In the genomic region with DNA sequence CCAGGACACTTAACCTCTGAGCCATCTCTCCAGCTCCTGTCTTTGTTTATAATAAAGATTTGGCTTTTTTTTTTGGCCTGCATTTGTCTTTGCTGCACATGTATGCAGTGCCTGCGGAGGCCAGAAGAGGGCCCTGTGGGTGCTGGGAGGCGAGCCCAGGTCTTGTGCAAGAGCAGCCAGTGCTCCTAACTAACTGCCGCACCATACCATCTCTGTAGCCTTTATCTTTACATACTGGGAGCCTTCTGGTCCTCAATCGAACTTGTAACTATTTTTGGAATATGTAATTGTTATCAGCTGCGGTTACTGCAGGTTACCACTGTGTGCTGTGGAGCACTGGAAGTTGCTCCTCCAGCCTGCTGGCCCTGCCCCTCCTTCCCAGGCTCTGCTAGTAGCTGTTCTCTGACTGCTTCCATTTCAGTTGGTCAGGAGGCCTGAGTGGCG, we compare ENCODE assay signal across 9 mouse cellular contexts. TPM values are rescaled to one million over a fixed set of nuclear protein-coding genes. Genes with fewer than 3 reads are reported as not detected.
DNase-seq lines count a peak whose midpoint lies in the region; ATAC-seq lines count a peak whose summit lies in the region.
"Had no signal": no experiment of that assay in that cellular context is flagged by ENCODE, and none has a peak within 500 bp of the region (broad histone marks: within the 10 kb centered on the region; RNA-seq: fewer than 3 reads in every experiment).

No protein-coding gene starts in this region.

- no peak overlapping the region for H3K4me3 ChIP-seq in heart, embryonic 11.5 days (ENCODE audit: low read depth, low read length)
- no peak overlapping the region for H3K4me3 ChIP-seq in liver, embryonic 11.5 days (ENCODE audit: low read depth, low read length)

- peaks cover 9% of the 10 kb centered on the region for H3K36me3 ChIP-seq in heart, embryonic 11.5 days (ENCODE audit: control insufficient read depth, insufficient read depth, low read length)
- peaks cover 20% of the 10 kb centered on the region for H3K36me3 ChIP-seq in liver, embryonic 11.5 days (ENCODE audit: control insufficient read depth, insufficient read depth, low read length)

- ATAC-seq in heart, embryonic 11.5 days (replicated peaks; ENCODE audit: insufficient number of reproducible peaks, low FRiP score, low TSS enrichment), result no peak
- ATAC-seq in liver, embryonic 11.5 days (replicated peaks; ENCODE audit: low FRiP score), result peak; percentile 65

- H3K9me3 ChIP-seq in heart, embryonic 11.5 days (replicated peaks; ENCODE audit: control insufficient read depth, low read length), result no peaks in the 10 kb centered on the region
- no peaks in the 10 kb centered on the region for H3K9me3 ChIP-seq in liver, embryonic 11.5 days (ENCODE audit: control insufficient read depth, low read length)

- no peak overlapping the region for H3K27ac ChIP-seq in heart, embryonic 11.5 days (ENCODE audit: low read depth, low read length)
- H3K27ac ChIP-seq in liver, embryonic 11.5 days (ENCODE audit: low read depth, low read length), result peak overlapping the region; percentile 48; the same call in 1 of the 2 replicates

- intact Hi-C loops in left cerebral cortex, postnatal 14 days (cut with DNase I), result no loop called here

- no peaks in the 10 kb centered on the region for H3K27me3 ChIP-seq in heart, embryonic 11.5 days (ENCODE audit: control insufficient read depth, insufficient read depth, low read length)
- no peaks in the 10 kb centered on the region for H3K27me3 ChIP-seq in liver, embryonic 11.5 days (replicated peaks; ENCODE audit: control insufficient read depth, insufficient read depth, low read length)

- DNase-seq in left cerebral cortex, postnatal 14 days (ENCODE audit: low spot score in 2 of 2), result peak; percentile 38 to 50
- no peak for DNase-seq in left cerebral cortex, adult 8-10 months (ENCODE audit: low spot score in 2 of 2)
- peak; percentile 48 for DNase-seq in Muller cell, postnatal 12 days (ENCODE audit: inconsistent ontology term)
- DNase-seq in cerebellum, postnatal 14 days, result peak; percentile 58 to 82
- peak; percentile 72 for DNase-seq in liver, embryonic 11.5 days (ENCODE audit: low spot score)
- peak; percentile 47 to 78 for DNase-seq in spleen, postnatal 10 days (ENCODE audit: low spot score in 2 of 2)
- DNase-seq in left cerebral cortex, adult 11 months (ENCODE audit: low spot score), result no peak

- peaks cover 46% of the 10 kb centered on the region for H3K4me1 ChIP-seq in heart, embryonic 11.5 days (ENCODE audit: control insufficient read depth, insufficient read depth, low read length)
- H3K4me1 ChIP-seq in liver, embryonic 11.5 days (replicated peaks; ENCODE audit: control insufficient read depth, insufficient read depth, low read length), result peaks cover 38% of the 10 kb centered on the region

- H3K4me2 ChIP-seq in heart, embryonic 11.5 days, result peak overlapping the region; percentile 32
- peak overlapping the region; percentile 39 for H3K4me2 ChIP-seq in liver, embryonic 11.5 days

- no peak overlapping the region for H3K9ac ChIP-seq in heart, embryonic 11.5 days (ENCODE audit: low read depth, low read length)
- H3K9ac ChIP-seq in liver, embryonic 11.5 days (ENCODE audit: low read depth, low read length), result no peak overlapping the region

- 31% methylated on average over 6 of the region's 6 CpGs for WGBS in heart, embryonic 11.5 days (ENCODE audit: insufficient replicate concordance)
- 37% methylated on average over 6 of the region's 6 CpGs for WGBS in liver, embryonic 11.5 days

RNA-seq across cellular contexts. Expression of a gene that starts 3.9 kb away (rescaled TPM):
- 1 to 10 TPM; 4.9 to 5.5 TPM for total RNA-seq in left cerebral cortex, postnatal 14 days (2021)
- total RNA-seq in left cerebral cortex, adult 8-10 months (2022), result 1 to 10 TPM; 2.1 to 3.7 (median 3.2) TPM
- polyA plus RNA-seq in heart, embryonic 11.5 days (2014; fragmentation: Nextera tagmentation; extraction: Ambion mirVana), result 26.3 and 37.0 TPM in 2 replicates
- 41.8 and 47.1 TPM in 2 replicates for polyA plus RNA-seq in liver, embryonic 11.5 days (2014; fragmentation: Nextera tagmentation; extraction: Ambion mirVana)

RNA-seq across cellular contexts. Expression of a gene that starts 6.1 kb away (rescaled TPM):
- total RNA-seq in left cerebral cortex, postnatal 14 days (2021), result 1 to 10 TPM; 5.5 to 5.8 TPM
- 1 to 10 TPM; 4.7 to 9.3 (median 5.9) TPM for total RNA-seq in left cerebral cortex, adult 8-10 months (2022)
- polyA plus RNA-seq in heart, embryonic 11.5 days (2014; fragmentation: Nextera tagmentation; extraction: Ambion mirVana), result 8.7 and 12.8 TPM in 2 replicates
- 13.1 and 13.4 TPM in 2 replicates for polyA plus RNA-seq in liver, embryonic 11.5 days (2014; fragmentation: Nextera tagmentation; extraction: Ambion mirVana)

RNA-seq across cellular contexts. Expression of a gene that starts 12.2 kb away (rescaled TPM):
- 1 to 10 TPM; 3.8 to 4.7 TPM for total RNA-seq in left cerebral cortex, postnatal 14 days (2021)
- 1 to 10 TPM; 5.5 to 7.8 (median 6.4) TPM for total RNA-seq in left cerebral cortex, adult 8-10 months (2022)
- polyA plus RNA-seq in heart, embryonic 11.5 days (2014; fragmentation: Nextera tagmentation; extraction: Ambion mirVana), result 7.6 and 8.0 TPM in 2 replicates
- polyA plus RNA-seq in liver, embryonic 11.5 days (2014; fragmentation: Nextera tagmentation; extraction: Ambion mirVana), result 0.86 and 1.2 TPM in 2 replicates

RNA-seq across cellular contexts. Expression of a gene that starts 42.7 kb away (rescaled TPM):
- 100 to 1,000 TPM; 191 to 211 TPM for total RNA-seq in left cerebral cortex, postnatal 14 days (2021)
- 100 to 1,000 TPM; 160 to 171 (median 163) TPM for total RNA-seq in left cerebral cortex, adult 8-10 months (2022)
- 0.24 TPM in 1 of 2 replicates, not detected in the other for polyA plus RNA-seq in heart, embryonic 11.5 days (2014; fragmentation: Nextera tagmentation; extraction: Ambion mirVana)
- polyA plus RNA-seq in liver, embryonic 11.5 days (2014; fragmentation: Nextera tagmentation; extraction: Ambion mirVana), result not detected in 2 replicates
- polyA plus RNA-seq: erythroblast, embryonic 14.5 days had no signal

Comparison
In these comparisons a context has a peak if more than half of its experiments do, and no peak if none do; other contexts are left out.
1. DNase-seq: peak in left cerebral cortex, postnatal 14 days (2 of 2), Muller cell, postnatal 12 days (single experiment), cerebellum, postnatal 14 days (2 of 2), liver, embryonic 11.5 days (single experiment) and spleen, postnatal 10 days (2 of 2); none in left cerebral cortex, adult 8-10 months (0 of 2) and left cerebral cortex, adult 11 months (single experiment).